Mouse (Mus musculus) hematopoietic multipotent progenitor cell, adult 10-12 weeks (in vitro differentiated cells): ENCODE data around the gene Hnrnph3. TPM values are rescaled to one million over a fixed set of nuclear protein-coding genes. Genes with fewer than 3 reads are reported as not detected.

Experiments used
- polyA plus RNA-seq: library from polyadenylated mRNA; stranded (reverse); fragments of >175 nt; gene quantifications from 2 replicates; pipeline ENCODE4 v1.2.3, GENCODE M21; 2012; ENCODE audit warnings: low replicate concordance

Hnrnph3 gene
- 15.2 and 16.7 TPM in 2 replicates for polyA plus RNA-seq

GRCm38 (mm10) chr10:63023749-63024579 is at the start of gene Hnrnph3, which contains the start of gene Pbld2:
Gene Hnrnph3 (minus strand): TSS chr10:63024217.
Gene Pbld2 (plus strand): TSS chr10:63024315.

DNA sequence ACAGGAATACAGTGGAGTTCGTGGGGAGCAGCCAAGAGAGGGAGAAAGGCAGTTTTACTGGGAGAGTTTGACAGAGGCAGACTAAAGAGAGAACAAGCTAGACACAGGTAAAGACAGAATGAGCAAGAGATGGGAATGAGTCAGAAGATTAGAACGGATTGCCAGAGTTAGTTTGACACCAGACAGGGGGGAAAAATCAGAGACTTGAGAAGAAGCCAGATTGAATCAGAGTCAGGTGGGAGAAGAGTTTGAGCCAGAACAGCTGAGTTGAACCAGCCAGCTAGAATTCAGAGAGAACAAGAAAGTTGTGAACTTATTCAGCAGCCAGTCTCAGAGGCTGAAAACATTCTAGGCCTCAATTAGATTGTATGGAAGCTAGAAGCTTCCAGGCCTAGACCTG is 35.8 kb upstream of the Hnrnph3 start, which contains the start of gene Pbld1:
TSS of gene Pbld1 (plus strand) at position 301 of the 400 bp plus-strand sequence.

GRCm38 (mm10) chr10:62980039-62980954 is 43.7 kb downstream of the Hnrnph3 start, which contains the start of gene Rufy2:
Gene Rufy2 (plus strand): TSS chr10:62980223.

Other genes starting within 250 kb of the Hnrnph3 start
- gene Ccar1, start 231.9 kb downstream of the Hnrnph3 start, polyA plus RNA-seq: 2.2 and 13.8 TPM in 2 replicates
- 0.08 and 0.39 TPM in 2 replicates for gene Tet1, start 115.2 kb downstream of the Hnrnph3 start, polyA plus RNA-seq
- gene Slc25a16, start 103.6 kb downstream of the Hnrnph3 start, polyA plus RNA-seq: 8.8 and 20.5 TPM in 2 replicates
- 6.0 and 9.1 TPM in 2 replicates for gene Dna2, start 77.2 kb downstream of the Hnrnph3 start, polyA plus RNA-seq
- 3.9 and 4.1 TPM in 2 replicates for gene Rufy2, start 44.0 kb downstream of the Hnrnph3 start, polyA plus RNA-seq
- gene Pbld2, start 98 bp upstream of the Hnrnph3 start, polyA plus RNA-seq: not detected in 2 replicates
- gene Pbld1, start 35.9 kb upstream of the Hnrnph3 start, polyA plus RNA-seq: not detected in 2 replicates
- gene Atoh7, start 75.4 kb upstream of the Hnrnph3 start, polyA plus RNA-seq: not detected in 2 replicates
- gene Mypn, start 179.7 kb upstream of the Hnrnph3 start, polyA plus RNA-seq: 0.07 TPM in 1 of 2 replicates, not detected in the other
- 25.4 and 53.0 TPM in 2 replicates for gene Herc4, start 219.6 kb upstream of the Hnrnph3 start, polyA plus RNA-seq